Mouse (Mus musculus) liver, embryonic 15.5 days (tissue): ENCODE data around the gene Gm7579. TPM values are rescaled to one million over a fixed set of nuclear protein-coding genes. Genes with fewer than 3 reads are reported as not detected.
"Not testable (repeated sequence)": the region's sequence is repeated elsewhere in the genome, so short reads cannot be mapped to it uniquely, and the experiment has no call there.

Source experiments
- ATAC-seq: fragments of 200-750 bp; cut with Nextera tagmentation; 2 replicates; pipeline ENCODE4 v1.8.0; 2017; ENCODE audit warnings: moderate number of reproducible peaks, mild to moderate bottlenecking, moderate library complexity; ENCODE audit not compliant: insufficient read depth
- H3K27ac ChIP-seq: fragments of 300-500 bp; sonication (generic); replicated peaks from 2 replicates; pipeline ENCODE4 v1.5.1; 2015; ENCODE audit warnings: mild to moderate bottlenecking, inconsistent platforms
- H3K27me3 ChIP-seq: fragments of 300-500 bp; sonication (generic); 2 replicates; pipeline ENCODE4 v1.6.1; 2015; ENCODE audit warnings: mild to moderate bottlenecking, inconsistent platforms
- H3K36me3 ChIP-seq: fragments of 300-500 bp; sonication (generic); replicated peaks from 2 replicates; pipeline ENCODE4 v1.6.1; 2015; ENCODE audit warnings: moderate library complexity, mild to moderate bottlenecking, inconsistent platforms
- H3K4me1 ChIP-seq: fragments of 300-500 bp; sonication (generic); replicated peaks from 2 replicates; pipeline ENCODE4 v1.6.1; 2015; ENCODE audit warnings: inconsistent platforms
- H3K4me2 ChIP-seq: fragments of 300-500 bp; sonication (generic); 2 replicates; pipeline ENCODE4 v1.6.1; 2015; ENCODE audit warnings: moderate library complexity, mild to moderate bottlenecking, inconsistent platforms
- H3K4me3 ChIP-seq: fragments of 300-500 bp; sonication (generic); replicated peaks from 2 replicates; pipeline ENCODE4 v1.5.1; 2015; ENCODE audit warnings: mild to moderate bottlenecking, inconsistent platforms
- H3K9ac ChIP-seq: fragments of 300-500 bp; sonication (generic); 2 replicates; pipeline ENCODE4 v1.6.1; 2015; ENCODE audit warnings: moderate library complexity, mild to moderate bottlenecking, inconsistent platforms
- H3K9me3 ChIP-seq: fragments of 300-500 bp; sonication (generic); replicated peaks from 2 replicates; pipeline ENCODE4 v1.6.1; 2016; ENCODE audit warnings: inconsistent platforms
- WGBS: fragments of 180-500 bp; shearing (Covaris S2); methylation state at CpG from one replicate; pipeline ENCODE4 v1.1.7; 2015; ENCODE audit warnings: mixed read lengths; ENCODE audit not compliant: insufficient replicate concordance; 5-methylcytosine and 5-hydroxymethylcytosine counted together
- polyA plus RNA-seq: library from polyadenylated mRNA; unstranded; fragments of >200 nt; fragmentation: Nextera tagmentation; extraction: Ambion mirVana; gene quantifications from 2 replicates; pipeline ENCODE4 v1.2.1, GENCODE M21; 2015

Gm7579 gene
- not detected in 2 replicates for polyA plus RNA-seq

- no peaks in the 10 kb centered on the region for H3K36me3 ChIP-seq
- no peaks in the 10 kb centered on the region for H3K4me1 ChIP-seq
- H3K4me3 ChIP-seq = no peak within 1 kb of the TSS
- H3K4me2 ChIP-seq = no peak within 1 kb of the TSS
- no peaks in the 10 kb centered on the region for H3K9me3 ChIP-seq
- no peak within 1 kb of the TSS for H3K27ac ChIP-seq
- ATAC-seq = no peak
- H3K27me3 ChIP-seq = no peaks in the 10 kb centered on the region
- no peak within 1 kb of the TSS for H3K9ac ChIP-seq
- WGBS = 47% methylated on average over 1 of the region's 1 CpGs
Measured at GRCm38 (mm10) chr7:142211559-142211958, at the start of gene Gm7579. Gene Gm7579, plus strand, starts transcription at chr7:142211859.

DNA sequence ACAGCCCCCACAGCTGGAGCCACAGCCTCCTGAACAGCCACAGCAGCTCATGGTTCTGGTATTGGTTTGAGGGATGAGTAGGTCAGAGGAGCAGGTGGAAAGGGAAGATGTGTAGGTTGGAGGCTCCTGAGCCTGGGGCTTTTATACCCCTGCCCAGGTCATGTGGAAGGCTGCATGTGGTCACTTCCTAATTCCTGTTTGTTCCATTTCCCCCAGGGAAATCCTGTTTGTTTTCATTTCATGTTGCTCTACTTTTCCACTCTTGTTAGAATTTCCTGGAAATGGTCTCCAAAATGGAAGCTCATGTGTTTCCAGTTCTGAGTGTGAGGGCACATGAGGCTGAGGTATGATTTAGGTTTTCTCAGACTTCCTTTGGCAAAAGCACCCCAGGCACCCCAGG is 46.0 kb upstream of the Gm7579 start, which contains the start of gene Gm4553:
Gm4553 (minus strand) TSS at position 101 of the 400 bp plus-strand sequence.
- H3K4me2 ChIP-seq, ATAC-seq, H3K9ac ChIP-seq, H3K4me1 ChIP-seq, H3K36me3 ChIP-seq, H3K4me3 ChIP-seq, H3K9me3 ChIP-seq, H3K27me3 ChIP-seq, H3K27ac ChIP-seq: not testable (repeated sequence)

- Histone ChIP-seq H3K36me3 (no peaks in the 10 kb centered on the region), H3K4me3 (no peak overlapping the region), H3K4me2 (no peak overlapping the region), H3K4me1 (no peaks in the 10 kb centered on the region), H3K9me3 (no peaks in the 10 kb centered on the region), H3K27me3 (no peaks in the 10 kb centered on the region), H3K9ac (no peak overlapping the region), H3K27ac (no peak overlapping the region)
- no peak for ATAC-seq
- WGBS = 35% methylated on average over 3 of the region's 3 CpGs
Measured at GRCm38 (mm10) chr7:142169836-142170235, 41.8 kb upstream of the Gm7579 start.

DNA sequence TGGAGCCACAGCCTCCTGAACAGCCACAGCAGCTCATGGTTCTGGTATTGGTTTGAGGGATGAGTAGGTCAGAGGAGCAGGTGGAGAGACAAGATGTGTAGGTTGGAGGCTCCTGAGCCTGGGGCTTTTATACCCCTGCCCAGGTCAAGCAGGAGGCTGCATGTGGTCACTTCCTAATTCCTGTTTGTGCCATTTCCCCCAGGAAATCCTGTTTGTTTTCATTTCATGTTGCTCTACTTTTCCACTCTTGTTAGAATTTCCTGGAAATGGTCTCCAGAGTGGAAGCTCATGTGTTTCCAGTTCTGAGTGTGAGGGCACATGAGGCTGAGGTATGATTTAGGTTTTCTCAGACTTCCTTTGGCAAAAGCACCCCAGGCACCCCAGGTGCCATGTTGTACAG is 35.8 kb upstream of the Gm7579 start, which contains the start of gene Krtap5-2:
Krtap5-2 (minus strand) TSS at position 101 of the 400 bp plus-strand sequence.
- H3K27ac ChIP-seq, ATAC-seq, H3K4me3 ChIP-seq, H3K27me3 ChIP-seq, H3K4me2 ChIP-seq, H3K4me1 ChIP-seq, H3K9ac ChIP-seq, H3K9me3 ChIP-seq, H3K36me3 ChIP-seq: not testable (repeated sequence)

- Histone ChIP-seq H3K4me1 (no peaks in the 10 kb centered on the region), H3K9ac (no peak overlapping the region), H3K4me2 (no peak overlapping the region), H3K9me3 (no peaks in the 10 kb centered on the region), H3K27me3 (no peaks in the 10 kb centered on the region), H3K27ac (no peak overlapping the region), H3K4me3 (no peak overlapping the region), H3K36me3 (no peaks in the 10 kb centered on the region)
- WGBS = 55% methylated on average over 1 of the region's 1 CpGs
- no peak for ATAC-seq
Measured at GRCm38 (mm10) chr7:142178685-142179084, 33.0 kb upstream of the Gm7579 start.

GRCm38 (mm10) chr7:142181021-142181420 is 30.6 kb upstream of the Gm7579 start:
- Histone ChIP-seq H3K27me3 (no peaks in the 10 kb centered on the region), H3K4me1 (no peaks in the 10 kb centered on the region), H3K9me3 (no peaks in the 10 kb centered on the region), H3K27ac (no peak overlapping the region), H3K4me3 (no peak overlapping the region), H3K4me2 (no peak overlapping the region), H3K9ac (no peak overlapping the region), H3K36me3 (no peaks in the 10 kb centered on the region)
- ATAC-seq = no peak
- WGBS = 17% methylated on average over 1 of the region's 1 CpGs

DNA sequence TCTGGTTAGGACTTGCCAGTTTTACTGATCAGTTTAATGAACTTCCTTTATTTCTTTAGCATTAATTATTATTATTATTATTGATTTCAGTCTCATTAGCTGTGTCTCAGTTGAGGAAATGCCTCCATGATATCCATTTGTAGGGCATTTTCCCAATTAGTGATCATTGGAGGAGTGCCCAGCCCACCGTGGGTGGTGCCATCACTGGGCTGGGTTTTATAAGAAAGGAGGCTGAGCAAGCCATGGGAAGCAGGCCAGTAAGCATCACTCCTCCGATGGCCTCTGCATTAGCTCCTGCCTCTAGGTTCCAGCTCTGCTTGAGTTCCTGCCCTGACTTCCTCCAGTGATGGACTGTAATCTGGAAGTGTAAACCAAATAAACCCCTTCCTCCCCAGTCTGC is 23.5 kb upstream of the Gm7579 start:
- 54% methylated on average over 2 of the region's 2 CpGs for WGBS
- Histone ChIP-seq H3K4me3 (no peak overlapping the region), H3K9me3 (no peaks in the 10 kb centered on the region), H3K27ac (no peak overlapping the region), H3K4me2 (no peak overlapping the region), H3K36me3 (no peaks in the 10 kb centered on the region), H3K9ac (no peak overlapping the region), H3K27me3 (peaks cover 4% of the 10 kb centered on the region; the same call in 1 of the 2 replicates), H3K4me1 (no peaks in the 10 kb centered on the region)
- no peak for ATAC-seq

DNA sequence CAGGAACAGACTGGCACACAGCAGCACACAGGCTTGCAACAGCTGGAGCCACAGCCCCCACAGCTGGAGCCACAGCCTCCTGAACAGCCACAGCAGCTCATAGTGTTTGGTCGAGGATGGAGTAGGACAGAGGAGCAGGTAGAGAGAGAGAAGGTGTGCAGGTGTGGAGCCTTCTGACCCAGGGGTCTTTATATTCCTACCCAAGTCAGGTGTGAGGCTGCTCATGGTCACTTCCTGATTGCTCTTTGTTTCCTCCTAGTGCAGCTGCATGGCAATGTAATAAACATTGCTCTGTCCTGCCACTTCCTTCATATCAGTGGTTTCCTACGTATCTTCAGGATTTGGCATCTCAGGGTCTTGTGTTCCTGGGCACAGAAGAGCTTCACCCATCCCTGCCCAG is 21.4 kb upstream of the Gm7579 start, which contains the start of gene Gm10153:
Gm10153 (minus strand) TSS at position 101 of the 400 bp plus-strand sequence.
- H3K36me3 ChIP-seq = no peaks in the 10 kb centered on the region
- no peak for ATAC-seq
- no peak within 1 kb of the TSS for H3K4me2 ChIP-seq
- H3K27me3 ChIP-seq = peaks cover 4% of the 10 kb centered on the region; the same call in 1 of the 2 replicates
- H3K9me3 ChIP-seq = no peaks in the 10 kb centered on the region
- WGBS = 15% methylated on average over 2 of the region's 2 CpGs
- no peak within 1 kb of the TSS for H3K27ac ChIP-seq
- no peaks in the 10 kb centered on the region for H3K4me1 ChIP-seq
- no peak within 1 kb of the TSS for H3K9ac ChIP-seq
- no peak within 1 kb of the TSS for H3K4me3 ChIP-seq

DNA sequence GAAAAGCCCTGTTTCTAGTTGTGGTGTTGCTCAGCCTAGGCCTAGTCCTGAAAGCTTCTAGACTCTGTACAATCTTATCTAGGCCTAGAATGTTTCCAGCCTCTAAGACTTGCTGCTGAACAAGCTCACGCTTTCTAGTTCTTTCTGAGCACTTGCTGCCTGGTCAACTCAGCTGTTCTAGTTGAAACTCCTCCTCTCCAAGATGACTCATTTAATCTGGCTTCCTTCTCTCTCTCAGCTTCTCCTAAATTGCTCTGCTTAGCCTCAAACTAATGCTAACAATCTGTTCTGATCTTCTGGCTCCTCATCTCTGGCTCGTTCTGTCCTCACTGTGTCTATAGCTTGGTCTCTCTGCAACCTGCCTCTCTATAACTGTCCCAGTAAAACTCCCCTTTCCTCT is 12.9 kb upstream of the Gm7579 start:
- H3K9me3 ChIP-seq = no peaks in the 10 kb centered on the region
- H3K4me3 ChIP-seq = no peak overlapping the region
- no peaks in the 10 kb centered on the region for H3K4me1 ChIP-seq
- H3K4me2 ChIP-seq = no peak overlapping the region
- 53% methylated on average over 2 of the region's 2 CpGs for WGBS
- no peaks in the 10 kb centered on the region for H3K36me3 ChIP-seq
- ATAC-seq = no peak
- no peak overlapping the region for H3K27ac ChIP-seq
- no peak overlapping the region for H3K9ac ChIP-seq
- no peaks in the 10 kb centered on the region for H3K27me3 ChIP-seq

DNA sequence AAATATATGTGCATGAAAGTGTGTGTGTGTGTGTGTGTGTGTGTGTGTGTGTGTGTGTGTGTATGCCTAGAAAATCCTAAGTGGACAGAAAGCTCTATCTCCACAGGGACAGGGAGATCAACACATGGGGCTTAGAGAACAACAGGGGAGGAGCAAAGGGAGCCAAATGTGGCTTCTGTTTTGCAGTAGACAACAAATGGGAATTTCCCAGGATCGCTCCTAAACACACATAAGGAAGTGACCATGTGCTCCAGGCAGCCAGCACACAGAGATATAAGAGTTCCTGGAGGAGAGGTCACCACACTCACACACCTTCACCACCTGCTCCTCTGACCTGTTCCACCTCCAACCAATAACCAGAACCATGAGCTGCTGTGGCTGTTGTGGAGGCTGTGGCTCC is 10.6 kb upstream of the Gm7579 start, which contains the start of gene Krtap5-3:
Krtap5-3 (plus strand) TSS at position 301 of the 400 bp plus-strand sequence.
- no peaks in the 10 kb centered on the region for H3K4me1 ChIP-seq
- ATAC-seq = no peak
- H3K4me3 ChIP-seq = no peak within 1 kb of the TSS
- H3K27ac ChIP-seq = no peak within 1 kb of the TSS
- 42% methylated on average over 1 of the region's 1 CpGs for WGBS
- H3K36me3 ChIP-seq = no peaks in the 10 kb centered on the region
- no peak within 1 kb of the TSS for H3K9ac ChIP-seq
- H3K27me3 ChIP-seq = no peaks in the 10 kb centered on the region
- H3K9me3 ChIP-seq = no peaks in the 10 kb centered on the region
- H3K4me2 ChIP-seq = no peak within 1 kb of the TSS

DNA sequence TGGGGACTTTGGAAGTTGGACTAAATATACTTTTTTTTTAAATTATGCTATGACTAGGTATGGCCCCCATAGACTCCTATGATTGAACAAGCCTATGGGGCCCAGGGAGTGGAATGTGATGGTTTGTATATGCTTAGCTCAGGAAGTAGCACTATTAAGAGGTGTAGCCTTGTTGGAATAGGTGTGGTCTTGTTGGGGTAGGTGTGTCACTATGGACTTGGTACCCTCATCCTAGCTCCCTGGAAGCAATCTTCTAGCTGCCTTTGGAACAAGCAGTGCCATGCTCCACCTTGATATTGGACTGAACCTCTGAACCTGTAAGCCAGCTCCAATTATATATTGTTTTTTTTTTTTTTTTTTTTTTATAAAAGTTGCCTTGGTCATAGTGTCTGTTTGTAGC is 6.2 kb upstream of the Gm7579 start:
- no peak for ATAC-seq
- no peaks in the 10 kb centered on the region for H3K4me1 ChIP-seq
- H3K27ac ChIP-seq = no peak overlapping the region
- H3K4me3 ChIP-seq = no peak overlapping the region
- H3K4me2 ChIP-seq = no peak overlapping the region
- H3K9me3 ChIP-seq = no peaks in the 10 kb centered on the region
- no peak overlapping the region for H3K9ac ChIP-seq
- H3K36me3 ChIP-seq = no peaks in the 10 kb centered on the region
- H3K27me3 ChIP-seq = no peaks in the 10 kb centered on the region

GRCm38 (mm10) chr7:142206891-142207290 is 4.8 kb upstream of the Gm7579 start:
- H3K9me3 ChIP-seq, H3K4me2 ChIP-seq, H3K4me3 ChIP-seq, H3K4me1 ChIP-seq, H3K36me3 ChIP-seq, ATAC-seq, H3K9ac ChIP-seq, H3K27me3 ChIP-seq, H3K27ac ChIP-seq: not testable (repeated sequence)
- WGBS = 60% methylated on average over 5 of the region's 5 CpGs
